Mouse (Mus musculus): ENCODE results near the gene Fam3c.
A peak's percentile ranks its signal among the peaks of the same experiment; 100 is the strongest.
"Not testable (repeated sequence)": the region's sequence is repeated elsewhere in the genome, so short reads cannot be mapped to it uniquely, and the experiment has no call there.

Gene Fam3c

DNA sequence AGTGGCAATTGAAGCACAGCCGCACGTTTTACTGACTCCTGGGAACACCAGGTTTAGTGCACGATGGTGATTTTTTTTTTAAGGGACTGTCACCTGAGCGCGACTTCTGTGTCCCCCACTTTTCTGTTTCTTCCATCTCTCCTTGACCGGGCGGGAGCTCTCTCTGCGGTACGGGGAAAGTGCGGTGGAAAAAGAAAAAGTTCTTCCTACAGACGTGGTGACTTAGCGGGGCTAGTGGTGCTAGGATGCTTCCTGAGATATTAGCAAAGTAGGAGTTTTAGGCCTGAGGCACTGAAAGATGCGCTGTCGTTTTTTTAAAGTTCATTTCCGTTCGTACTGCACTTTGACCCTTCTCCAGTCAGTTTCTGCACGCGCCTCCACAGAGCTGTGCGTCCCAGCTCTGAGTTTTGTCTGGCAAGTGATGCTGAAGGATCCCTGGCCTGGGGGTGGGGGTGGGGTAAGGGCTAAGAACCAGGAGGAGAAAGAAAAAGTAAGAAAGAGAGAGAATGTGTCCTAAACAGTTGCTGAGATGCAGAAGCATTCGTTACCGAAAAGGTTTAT lies 66.5 kb downstream of the Fam3c start:
- no peak for DNase-seq

- peak in 1 of 2 experiments; percentile 30 for DNase-seq
Observed at GRCm38 (mm10) chr6:22288737-22289460, 67.1 kb downstream of the Fam3c start.

DNA sequence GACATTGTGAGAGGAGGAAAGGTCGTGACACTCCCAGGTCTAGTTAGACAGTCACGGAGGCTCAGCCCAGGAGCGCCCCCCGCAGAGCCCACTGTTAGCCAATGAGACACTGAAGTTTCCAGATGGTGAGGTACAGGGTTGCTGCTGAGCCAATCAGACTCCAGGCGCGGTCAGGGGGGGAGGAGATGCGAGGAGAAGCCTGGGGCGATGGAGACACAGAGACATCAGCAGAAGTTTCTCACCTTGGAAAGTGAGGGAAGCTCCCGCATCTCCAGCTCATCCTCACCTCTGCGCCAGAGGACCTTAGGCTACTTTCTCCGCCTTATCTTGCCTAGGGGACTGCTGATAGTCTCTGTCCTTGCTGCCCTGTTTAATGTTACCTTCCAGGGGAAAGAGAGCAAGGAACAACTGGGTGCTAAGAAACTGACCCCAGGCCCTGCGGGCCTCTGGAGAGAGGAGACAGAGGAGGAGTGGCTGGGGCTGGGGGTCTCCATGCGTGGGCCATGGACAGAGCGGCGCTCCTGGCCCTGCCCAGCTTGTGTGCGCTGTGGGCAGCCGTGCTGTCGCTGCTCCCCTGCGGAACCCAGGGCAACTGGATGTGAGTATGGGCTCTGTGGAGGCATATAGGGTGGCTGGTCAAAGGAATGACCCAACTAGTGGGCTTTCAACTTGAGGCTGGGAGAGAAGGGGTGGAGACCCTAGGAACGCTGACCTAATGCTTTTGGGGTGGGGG lies 67.9 kb downstream of the Fam3c start, which contains the start of gene Wnt16:
TSS of gene Wnt16 (plus strand) at position 224 of the 733 bp plus-strand sequence.
- peak; percentile 11 to 14 for DNase-seq

DNA sequence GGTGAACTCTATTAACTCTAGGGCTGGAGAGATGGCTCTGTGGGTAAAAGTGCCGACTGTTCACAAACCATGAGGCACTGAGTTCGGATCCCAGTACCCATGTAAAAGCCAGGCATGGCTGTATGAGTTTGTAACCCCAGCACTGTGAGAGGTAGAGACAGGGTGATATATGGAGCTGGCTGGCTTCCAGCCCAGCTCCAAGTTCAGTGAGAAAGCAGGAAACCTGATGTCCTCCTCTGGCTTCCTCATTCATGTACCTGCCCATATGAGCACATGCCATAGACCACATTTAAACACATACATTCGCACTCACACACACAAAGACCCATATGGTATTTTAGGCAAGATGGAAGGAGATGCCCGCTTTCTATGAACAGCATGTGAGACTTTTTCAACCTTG lies 73.6 kb downstream of the Fam3c start:
- no peak for DNase-seq

GRCm38 (mm10) chr6:22280217-22280861 lies 75.7 kb downstream of the Fam3c start:
- DNase-seq, result peak; percentile 30 to 37

GRCm38 (mm10) chr6:22277941-22278340 lies 78.1 kb downstream of the Fam3c start:
- DNase-seq, result no peak

DNA sequence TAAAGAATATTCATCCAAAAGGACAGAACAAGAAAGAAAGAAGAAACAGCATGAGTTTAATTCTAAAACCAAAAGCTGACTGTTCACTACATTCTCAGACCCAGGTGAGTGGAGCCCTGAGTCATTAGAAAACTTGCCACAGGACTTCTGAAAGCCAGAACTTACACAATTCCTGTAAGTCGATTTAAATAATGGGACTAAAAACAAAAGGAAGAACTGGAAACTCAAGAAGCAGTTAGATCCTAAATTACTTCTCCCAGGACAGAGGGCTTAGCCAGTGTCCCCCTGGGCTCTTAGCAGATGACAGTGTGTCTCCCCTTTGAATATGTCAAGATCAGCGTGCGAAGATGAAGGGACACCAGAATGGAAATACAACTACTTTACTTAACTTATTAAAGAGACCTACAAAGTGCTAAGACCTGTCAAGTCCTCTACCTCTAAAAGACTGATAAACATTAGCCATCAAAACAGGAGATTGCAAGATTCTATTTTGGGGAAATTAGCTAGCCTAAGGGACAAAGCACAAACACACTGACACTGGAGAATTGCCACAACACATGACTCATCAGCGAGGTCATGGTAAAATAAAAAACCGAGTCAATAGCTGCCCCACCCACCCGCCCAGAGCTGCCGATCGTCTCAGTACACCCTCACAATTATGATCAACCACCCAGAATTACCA lies 86.1 kb downstream of the Fam3c start:
- no peak for DNase-seq

GRCm38 (mm10) chr6:22268677-22269076 lies 87.4 kb downstream of the Fam3c start:
- no peak for DNase-seq

GRCm38 (mm10) chr6:22267807-22268667 lies 88.0 kb downstream of the Fam3c start:
- no peak for DNase-seq

DNA sequence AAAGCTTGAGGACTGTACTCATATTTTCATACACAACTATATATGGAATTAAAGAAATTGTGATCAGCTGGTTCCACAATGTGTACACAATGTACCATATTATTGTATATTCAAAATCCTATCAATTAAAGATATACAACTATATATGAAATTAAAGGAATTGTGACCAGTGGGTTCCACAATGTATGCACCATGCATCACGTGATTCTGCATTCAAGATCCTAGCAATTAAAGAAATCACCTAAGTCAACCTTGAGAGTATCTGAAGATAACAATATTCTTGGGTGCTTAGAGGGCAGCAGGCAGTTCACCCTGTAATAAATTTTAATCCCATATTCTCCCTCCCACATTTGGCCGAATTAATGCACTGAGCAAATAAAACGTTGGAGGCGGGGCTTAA lies 90.0 kb downstream of the Fam3c start:
- no peak for DNase-seq

GRCm38 (mm10) chr6:22264094-22264493 lies 91.9 kb downstream of the Fam3c start:
- DNase-seq, result not testable (repeated sequence)

- no peak for DNase-seq
Observed at GRCm38 (mm10) chr6:22262519-22262918, 93.5 kb downstream of the Fam3c start.

- DNase-seq, result no peak
Observed at GRCm38 (mm10) chr6:22258784-22259183, 97.3 kb downstream of the Fam3c start.

All from kidney, postnatal 36 days (tissue).